Mouse (Mus musculus) lung, adult 2 months (tissue): ENCODE measurements around the gene Clic1.

Experiments
- CTCF ChIP-seq: fragments of 200-500 bp; IDR thresholded peaks from 2 replicates; pipeline ENCODE4 v1.5.1; 2011; ENCODE audit warnings: mild to moderate bottlenecking, low read length, control low read depth; ENCODE audit not compliant: insufficient read depth
- POLR2A ChIP-seq: fragments of 200-500 bp; IDR thresholded peaks from 2 replicates; pipeline ENCODE4 v1.6.1; 2011; ENCODE audit warnings: low read depth, mild to moderate bottlenecking, control low read depth, low read length, borderline replicate concordance; ENCODE audit errors: extremely low read depth

DNA sequence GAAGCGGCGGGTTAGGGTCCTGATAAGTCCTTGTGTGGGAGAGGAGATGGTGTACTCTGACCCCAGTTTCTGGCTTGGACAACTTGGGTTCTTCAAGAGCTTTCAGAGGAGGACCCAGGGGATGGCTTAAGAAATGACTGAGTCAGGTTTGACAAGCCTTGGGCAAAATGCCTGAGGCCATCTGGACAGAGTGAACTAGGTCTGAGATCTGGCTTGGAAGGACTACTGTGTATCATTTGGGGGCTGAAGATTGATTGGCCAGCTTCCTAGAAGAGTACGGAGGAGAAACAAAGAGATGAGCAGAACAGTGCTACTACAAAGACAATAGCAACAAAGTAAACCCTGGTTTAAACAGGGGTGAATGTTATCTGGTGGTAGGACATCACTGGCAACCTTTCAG lies 13.7 kb downstream of the Clic1 start:
- TF ChIP-seq CTCF = no peak
- no peak for TF ChIP-seq POLR2A
